Mouse (Mus musculus): ENCODE measurements around the gene Sclt1. TPM values are rescaled to one million over a fixed set of nuclear protein-coding genes. Genes with fewer than 3 reads are reported as not detected.
"Not testable (repeated sequence)": the region's sequence is repeated elsewhere in the genome, so short reads cannot be mapped to it uniquely, and the experiment has no call there.

Sclt1 gene
- polyA plus RNA-seq (2015; fragmentation: Nextera tagmentation; extraction: Ambion mirVana): 28.9 and 30.0 TPM in 2 replicates

- ATAC-seq (ENCODE audit: insufficient number of reproducible peaks, insufficient read depth, low FRiP score, low TSS enrichment, low read depth): peak; percentile 99
- peak within 1 kb of the TSS; percentile 85 for H3K4me3 ChIP-seq
- H3K9me3 ChIP-seq: no peaks in the 10 kb centered on the region
- H3K9ac ChIP-seq: peak within 1 kb of the TSS; percentile 91
- H3K27ac ChIP-seq: peak within 1 kb of the TSS; percentile 91
- H3K4me1 ChIP-seq: peaks cover 10% of the 10 kb centered on the region
- no peaks in the 10 kb centered on the region for H3K27me3 ChIP-seq
- H3K36me3 ChIP-seq: no peaks in the 10 kb centered on the region
- H3K4me2 ChIP-seq: peak within 1 kb of the TSS; percentile 79
- under 1% methylated on average over 65 of the region's 66 CpGs for WGBS
Measured at GRCm38 (mm10) chr3:41742278-41742934, at the start of gene Sclt1, which contains the start of gene D3Ertd751e. Gene Sclt1, minus strand, starts transcription at chr3:41742514. Gene D3Ertd751e, plus strand, starts transcription at chr3:41742611.

GRCm38 (mm10) chr3:41762091-41762490 lies 19.8 kb upstream of the Sclt1 start:
- Histone ChIP-seq H3K4me2 (no peak overlapping the region), H3K27me3 (no peaks in the 10 kb centered on the region), H3K9me3 (no peaks in the 10 kb centered on the region), H3K9ac (no peak overlapping the region), H3K27ac (no peak overlapping the region), H3K36me3 (no peaks in the 10 kb centered on the region), H3K4me1 (no peaks in the 10 kb centered on the region), H3K4me3 (no peak overlapping the region)
- WGBS: 87% methylated on average over 3 of the region's 3 CpGs
- no peak for ATAC-seq (ENCODE audit: insufficient number of reproducible peaks, insufficient read depth, low FRiP score, low TSS enrichment, low read depth)

- no peaks in the 10 kb centered on the region for H3K9me3 ChIP-seq
- no peak for ATAC-seq (ENCODE audit: insufficient number of reproducible peaks, insufficient read depth, low FRiP score, low TSS enrichment, low read depth)
- H3K4me3 ChIP-seq: no peak overlapping the region
- WGBS: 77% methylated on average over 2 of the region's 2 CpGs
- H3K27ac ChIP-seq: no peak overlapping the region
- peaks cover 4% of the 10 kb centered on the region; the same call in 1 of the 2 replicates for H3K36me3 ChIP-seq
- H3K4me1 ChIP-seq: no peaks in the 10 kb centered on the region
- H3K4me2 ChIP-seq: no peak overlapping the region
- H3K27me3 ChIP-seq: no peaks in the 10 kb centered on the region
- no peak overlapping the region for H3K9ac ChIP-seq
Measured at GRCm38 (mm10) chr3:41754556-41754955, 12.2 kb upstream of the Sclt1 start.

- no peak for ATAC-seq (ENCODE audit: insufficient number of reproducible peaks, insufficient read depth, low FRiP score, low TSS enrichment, low read depth)
- peak overlapping the region; percentile 85 for H3K4me3 ChIP-seq
- H3K4me1 ChIP-seq: peaks cover 10% of the 10 kb centered on the region
- H3K4me2 ChIP-seq: peak overlapping the region; percentile 79
- H3K9me3 ChIP-seq: no peaks in the 10 kb centered on the region
- no peaks in the 10 kb centered on the region for H3K36me3 ChIP-seq
- no peak overlapping the region for H3K9ac ChIP-seq
- H3K27me3 ChIP-seq: no peaks in the 10 kb centered on the region
- no peak overlapping the region for H3K27ac ChIP-seq
- WGBS: 35% methylated on average over 6 of the region's 6 CpGs
Measured at GRCm38 (mm10) chr3:41743436-41743835, 1.1 kb upstream of the Sclt1 start.

- ATAC-seq (ENCODE audit: insufficient number of reproducible peaks, insufficient read depth, low FRiP score, low TSS enrichment, low read depth): no peak
- Histone ChIP-seq H3K27ac (peak overlapping the region; percentile 91), H3K4me2 (peak overlapping the region; percentile 79), H3K4me3 (peak overlapping the region; percentile 85), H3K9me3 (no peaks in the 10 kb centered on the region), H3K4me1 (peaks cover 10% of the 10 kb centered on the region), H3K9ac (peak overlapping the region; percentile 91), H3K27me3 (no peaks in the 10 kb centered on the region), H3K36me3 (no peaks in the 10 kb centered on the region)
- WGBS: under 1% methylated on average over 39 of the region's 39 CpGs
Measured at GRCm38 (mm10) chr3:41741601-41742277, 575 bp downstream of the Sclt1 start.

- Histone ChIP-seq H3K9ac (no peak overlapping the region), H3K27me3 (no peaks in the 10 kb centered on the region), H3K27ac (no peak overlapping the region), H3K4me2 (no peak overlapping the region), H3K9me3 (no peaks in the 10 kb centered on the region), H3K4me1 (no peaks in the 10 kb centered on the region), H3K36me3 (peaks cover 16% of the 10 kb centered on the region), H3K4me3 (no peak overlapping the region)
- no peak for ATAC-seq (ENCODE audit: insufficient number of reproducible peaks, insufficient read depth, low FRiP score, low TSS enrichment, low read depth)
- WGBS: 78% methylated on average over 1 of the region's 1 CpGs
Measured at GRCm38 (mm10) chr3:41695681-41696080, 46.6 kb downstream of the Sclt1 start.

GRCm38 (mm10) chr3:41692440-41693142 lies 49.7 kb downstream of the Sclt1 start:
- WGBS: 81% methylated on average over 4 of the region's 4 CpGs
- no peak overlapping the region for H3K27ac ChIP-seq
- no peak for ATAC-seq (ENCODE audit: insufficient number of reproducible peaks, insufficient read depth, low FRiP score, low TSS enrichment, low read depth)
- no peak overlapping the region for H3K4me3 ChIP-seq
- no peaks in the 10 kb centered on the region for H3K9me3 ChIP-seq
- H3K4me2 ChIP-seq: no peak overlapping the region
- H3K36me3 ChIP-seq: peaks cover 6% of the 10 kb centered on the region
- H3K9ac ChIP-seq: no peak overlapping the region
- H3K4me1 ChIP-seq: no peaks in the 10 kb centered on the region
- no peaks in the 10 kb centered on the region for H3K27me3 ChIP-seq

- H3K4me3 ChIP-seq; ATAC-seq (ENCODE audit: insufficient number of reproducible peaks, insufficient read depth, low FRiP score, low TSS enrichment, low read depth); H3K9ac ChIP-seq; H3K27me3 ChIP-seq; H3K9me3 ChIP-seq; H3K4me1 ChIP-seq; H3K27ac ChIP-seq; H3K4me2 ChIP-seq; H3K36me3 ChIP-seq: not testable (repeated sequence)
- 89% methylated on average over 13 of the region's 13 CpGs for WGBS
Measured at GRCm38 (mm10) chr3:41690114-41690640, 52.1 kb downstream of the Sclt1 start.

GRCm38 (mm10) chr3:41686396-41686795 lies 55.9 kb downstream of the Sclt1 start:
- no peak overlapping the region for H3K4me3 ChIP-seq
- no peak overlapping the region for H3K27ac ChIP-seq
- no peak for ATAC-seq (ENCODE audit: insufficient number of reproducible peaks, insufficient read depth, low FRiP score, low TSS enrichment, low read depth)
- H3K4me1 ChIP-seq: no peaks in the 10 kb centered on the region
- H3K9ac ChIP-seq: no peak overlapping the region
- WGBS: 57% methylated on average over 2 of the region's 2 CpGs
- H3K36me3 ChIP-seq: no peaks in the 10 kb centered on the region; the same call in 1 of the 2 replicates
- H3K4me2 ChIP-seq: no peak overlapping the region
- H3K27me3 ChIP-seq: no peaks in the 10 kb centered on the region
- no peaks in the 10 kb centered on the region for H3K9me3 ChIP-seq

- H3K9me3 ChIP-seq: no peaks in the 10 kb centered on the region
- H3K36me3 ChIP-seq: no peaks in the 10 kb centered on the region; the same call in 1 of the 2 replicates
- no peak overlapping the region for H3K9ac ChIP-seq
- no peak overlapping the region for H3K4me2 ChIP-seq
- no peak overlapping the region for H3K4me3 ChIP-seq
- no peak overlapping the region for H3K27ac ChIP-seq
- H3K4me1 ChIP-seq: no peaks in the 10 kb centered on the region
- no peaks in the 10 kb centered on the region for H3K27me3 ChIP-seq
- ATAC-seq (ENCODE audit: insufficient number of reproducible peaks, insufficient read depth, low FRiP score, low TSS enrichment, low read depth): no peak
- 90% methylated on average over 4 of the region's 4 CpGs for WGBS
Measured at GRCm38 (mm10) chr3:41682084-41682483, 60.2 kb downstream of the Sclt1 start.

GRCm38 (mm10) chr3:41676648-41677047 lies 65.7 kb downstream of the Sclt1 start:
- Histone ChIP-seq H3K4me2 (no peak overlapping the region), H3K27me3 (no peaks in the 10 kb centered on the region), H3K9me3 (no peaks in the 10 kb centered on the region), H3K4me1 (no peaks in the 10 kb centered on the region), H3K9ac (no peak overlapping the region), H3K36me3 (peaks cover 10% of the 10 kb centered on the region; the same call in 1 of the 2 replicates), H3K4me3 (no peak overlapping the region), H3K27ac (no peak overlapping the region)
- no peak for ATAC-seq (ENCODE audit: insufficient number of reproducible peaks, insufficient read depth, low FRiP score, low TSS enrichment, low read depth)
- WGBS: 91% methylated on average over 2 of the region's 2 CpGs

Data from embryonic facial prominence, embryonic 13.5 days (tissue).